Mouse (Mus musculus): ENCODE measurements around the gene Amotl2. TPM values are rescaled to one million over a fixed set of nuclear protein-coding genes. Genes with fewer than 3 reads are reported as not detected.

Gene Amotl2
- polyA plus RNA-seq, 1 experiment: 0.03 TPM

GRCm38 (mm10) chr9:102735231-102735630 is 18.8 kb downstream of the Amotl2 start:
- Histone ChIP-seq H3K4me3 (replicated peaks) (no peak overlapping the region), H3K36me3 (ENCODE audit: control insufficient read depth) (peaks cover 6% of the 10 kb centered on the region; the same call in 1 of the 2 replicates), H3K9me3 (ENCODE audit: control insufficient read depth, low read length) (no peaks in the 10 kb centered on the region), H3K27me3 (ENCODE audit: control insufficient read depth) (no peaks in the 10 kb centered on the region), H3K4me1 (ENCODE audit: control insufficient read depth) (no peaks in the 10 kb centered on the region)
- TF ChIP-seq TAL1 (IDR thresholded peaks at IDR 0.05; ENCODE audit: low read length) (no peak), GATA1 (IDR thresholded peaks at IDR 0.05; ENCODE audit: low read length) (no peak)

DNA sequence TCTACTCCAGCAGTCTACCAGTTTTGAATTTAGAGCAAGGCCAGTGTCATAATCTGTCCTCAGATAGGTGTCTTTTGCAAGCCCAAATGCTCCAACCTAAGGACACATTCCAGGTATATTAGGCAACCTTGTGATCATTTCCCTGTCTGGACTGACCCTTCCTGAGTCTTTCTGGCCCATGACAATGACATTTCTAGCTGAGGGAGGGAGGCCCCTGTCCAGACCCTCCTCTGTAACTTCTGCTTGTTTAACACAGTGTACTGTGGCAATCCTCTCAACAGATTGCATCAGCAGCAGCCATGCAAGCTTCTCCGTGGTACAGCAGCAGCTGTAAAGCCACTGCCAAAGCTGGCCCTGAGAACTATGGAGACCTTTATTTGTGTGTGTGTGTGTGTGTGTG is 19.5 kb downstream of the Amotl2 start:
- Histone ChIP-seq H3K36me3 (ENCODE audit: control insufficient read depth) (peaks cover 2% of the 10 kb centered on the region; the same call in 1 of the 2 replicates), H3K27me3 (ENCODE audit: control insufficient read depth) (no peaks in the 10 kb centered on the region), H3K4me1 (ENCODE audit: control insufficient read depth) (no peaks in the 10 kb centered on the region), H3K9me3 (ENCODE audit: control insufficient read depth, low read length) (no peaks in the 10 kb centered on the region), H3K4me3 (replicated peaks) (no peak overlapping the region)
- TF ChIP-seq GATA1 (IDR thresholded peaks at IDR 0.05; ENCODE audit: low read length) (no peak), TAL1 (IDR thresholded peaks at IDR 0.05; ENCODE audit: low read length) (no peak)

GRCm38 (mm10) chr9:102737405-102737804 is 20.9 kb downstream of the Amotl2 start:
- H3K36me3 ChIP-seq (ENCODE audit: control insufficient read depth): no peaks in the 10 kb centered on the region
- TF ChIP-seq GATA1 (IDR thresholded peaks at IDR 0.05; ENCODE audit: low read length) (no peak), TAL1 (IDR thresholded peaks at IDR 0.05; ENCODE audit: low read length) (no peak)

GRCm38 (mm10) chr9:102746753-102747152 is 30.3 kb downstream of the Amotl2 start:
- TF ChIP-seq GATA1 (IDR thresholded peaks at IDR 0.05; ENCODE audit: low read length) (no peak), TAL1 (IDR thresholded peaks at IDR 0.05; ENCODE audit: low read length) (no peak)
- Histone ChIP-seq H3K4me1 (ENCODE audit: control insufficient read depth) (no peaks in the 10 kb centered on the region), H3K4me3 (replicated peaks) (no peak overlapping the region), H3K36me3 (ENCODE audit: control insufficient read depth) (no peaks in the 10 kb centered on the region), H3K27me3 (ENCODE audit: control insufficient read depth) (no peaks in the 10 kb centered on the region), H3K9me3 (ENCODE audit: control insufficient read depth, low read length) (no peaks in the 10 kb centered on the region)

More at GRCm38 (mm10) chr9:102737405-102737804, 20.9 kb downstream of the Amotl2 start:
- Histone ChIP-seq H3K9me3 (ENCODE audit: control insufficient read depth, low read length) (no peaks in the 10 kb centered on the region), H3K4me3 (replicated peaks) (no peak overlapping the region), H3K27me3 (ENCODE audit: control insufficient read depth) (no peaks in the 10 kb centered on the region), H3K4me1 (ENCODE audit: control insufficient read depth) (no peaks in the 10 kb centered on the region)

DNA sequence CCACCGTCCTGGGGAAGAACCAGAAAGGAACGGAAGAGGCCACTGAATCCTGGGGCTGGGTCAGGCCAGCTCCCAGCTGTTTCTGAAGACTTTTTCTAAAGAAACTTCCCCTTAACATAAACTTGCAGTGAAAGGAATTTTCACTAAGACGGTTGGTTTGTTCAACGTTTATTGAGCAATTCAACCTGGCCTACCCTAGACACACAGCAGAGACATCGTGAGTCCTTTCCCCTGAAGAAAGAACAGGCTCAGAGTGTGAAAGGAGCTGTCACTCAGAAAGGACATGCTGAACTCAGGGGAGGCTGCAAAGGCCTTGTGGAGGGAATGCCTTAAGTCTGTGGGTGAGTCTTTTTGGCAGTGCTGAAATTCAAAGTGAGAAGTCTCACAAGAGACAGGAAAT is 31.4 kb downstream of the Amotl2 start:
- Histone ChIP-seq H3K27me3 (ENCODE audit: control insufficient read depth) (no peaks in the 10 kb centered on the region), H3K4me3 (replicated peaks) (no peak overlapping the region), H3K36me3 (ENCODE audit: control insufficient read depth) (no peaks in the 10 kb centered on the region), H3K9me3 (ENCODE audit: control insufficient read depth, low read length) (no peaks in the 10 kb centered on the region), H3K4me1 (ENCODE audit: control insufficient read depth) (no peaks in the 10 kb centered on the region)
- TF ChIP-seq TAL1 (IDR thresholded peaks at IDR 0.05; ENCODE audit: low read length) (no peak), GATA1 (IDR thresholded peaks at IDR 0.05; ENCODE audit: low read length) (no peak)

DNA sequence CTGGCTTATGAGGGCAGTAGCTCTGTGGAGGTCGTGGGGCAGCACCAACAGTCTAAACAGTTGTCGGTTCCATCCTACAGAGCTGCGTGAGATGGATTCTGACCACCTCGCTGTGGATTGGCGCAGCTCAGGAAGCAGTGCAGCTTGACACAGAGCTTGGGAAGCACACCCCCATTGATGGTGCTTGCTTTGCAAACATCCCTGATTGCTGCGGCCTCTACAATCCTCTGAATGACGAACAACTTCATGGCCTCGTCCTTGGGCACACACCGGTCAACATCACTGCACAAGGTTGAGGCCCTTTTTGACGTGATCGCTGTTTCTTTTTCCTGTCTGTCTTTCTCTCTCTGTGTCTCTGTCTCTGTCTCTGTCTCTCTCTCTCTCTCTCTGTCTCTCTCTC is 32.7 kb downstream of the Amotl2 start:
- Histone ChIP-seq H3K36me3 (ENCODE audit: control insufficient read depth) (no peaks in the 10 kb centered on the region), H3K4me1 (ENCODE audit: control insufficient read depth) (no peaks in the 10 kb centered on the region), H3K9me3 (ENCODE audit: control insufficient read depth, low read length) (no peaks in the 10 kb centered on the region), H3K4me3 (replicated peaks) (no peak overlapping the region), H3K27me3 (ENCODE audit: control insufficient read depth) (no peaks in the 10 kb centered on the region)
- TF ChIP-seq TAL1 (IDR thresholded peaks at IDR 0.05; ENCODE audit: low read length): no peak
- TF ChIP-seq GATA1 (IDR thresholded peaks at IDR 0.05; ENCODE audit: low read length): no peak

DNA sequence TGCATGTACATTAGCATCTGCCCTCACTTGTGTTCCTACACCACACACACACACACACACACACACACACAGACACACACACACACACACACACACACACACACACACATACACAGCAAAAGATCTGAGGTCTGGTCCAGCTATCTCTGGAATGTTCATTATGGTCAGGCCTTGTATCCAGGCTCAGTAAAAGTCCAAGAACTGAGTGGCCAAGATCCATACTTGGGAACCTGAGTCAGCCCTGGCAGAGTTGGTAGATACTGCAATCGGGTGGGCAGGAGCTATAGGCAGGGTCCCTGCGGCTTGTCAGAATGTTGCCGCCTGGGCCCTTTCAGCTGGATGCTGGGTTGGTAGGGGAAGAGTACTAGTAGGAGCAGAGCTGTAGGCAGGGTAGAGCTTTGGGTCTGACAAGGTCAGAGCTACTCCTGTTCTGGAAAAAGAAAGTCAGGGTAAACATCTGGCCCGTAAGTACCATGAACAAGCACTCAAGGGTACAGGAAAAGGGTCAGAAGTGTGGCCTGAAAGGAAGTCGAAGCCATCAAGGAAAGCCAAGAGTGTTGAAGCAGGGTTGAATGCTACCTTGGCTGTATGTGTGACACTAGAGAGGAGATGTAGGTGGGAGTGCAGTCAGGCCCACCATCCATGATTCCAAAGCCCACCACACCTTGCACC is 35.3 kb downstream of the Amotl2 start:
- no peak for TF ChIP-seq TAL1 (IDR thresholded peaks at IDR 0.05; ENCODE audit: low read length)
- no peak for TF ChIP-seq GATA1 (IDR thresholded peaks at IDR 0.05; ENCODE audit: low read length)
- Histone ChIP-seq H3K27me3 (ENCODE audit: control insufficient read depth) (no peaks in the 10 kb centered on the region), H3K4me1 (ENCODE audit: control insufficient read depth) (no peaks in the 10 kb centered on the region), H3K4me3 (replicated peaks) (no peak overlapping the region), H3K36me3 (ENCODE audit: control insufficient read depth) (no peaks in the 10 kb centered on the region), H3K9me3 (ENCODE audit: control insufficient read depth, low read length) (no peaks in the 10 kb centered on the region)

GRCm38 (mm10) chr9:102753299-102753698 is 36.8 kb downstream of the Amotl2 start:
- H3K4me3 ChIP-seq (replicated peaks): no peak overlapping the region
- no peaks in the 10 kb centered on the region for H3K4me1 ChIP-seq (ENCODE audit: control insufficient read depth)
- H3K36me3 ChIP-seq (ENCODE audit: control insufficient read depth): no peaks in the 10 kb centered on the region
- no peaks in the 10 kb centered on the region for H3K27me3 ChIP-seq (ENCODE audit: control insufficient read depth)
- TF ChIP-seq GATA1 (IDR thresholded peaks at IDR 0.05; ENCODE audit: low read length) (no peak), TAL1 (IDR thresholded peaks at IDR 0.05; ENCODE audit: low read length) (no peak)
- H3K9me3 ChIP-seq (ENCODE audit: control insufficient read depth, low read length): no peaks in the 10 kb centered on the region

DNA sequence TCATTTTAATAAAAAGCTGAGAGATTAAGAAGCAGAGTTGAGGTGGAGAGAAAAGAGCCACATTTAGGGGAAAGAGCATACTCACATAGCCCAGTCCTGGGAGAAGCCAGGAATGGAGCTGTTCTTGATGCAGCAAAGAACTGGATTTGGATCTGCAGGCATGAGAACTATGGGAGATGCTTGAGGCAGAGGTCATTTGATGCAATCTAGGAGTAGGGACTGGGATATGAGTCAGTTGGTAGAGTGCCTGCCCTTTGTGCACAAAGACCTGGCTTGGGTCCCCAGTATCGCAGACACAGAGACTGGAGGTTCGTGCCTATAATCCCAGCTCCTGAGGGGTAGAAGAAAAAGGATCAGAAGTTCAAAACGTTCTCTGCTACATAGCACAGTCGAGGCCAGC is 38.7 kb downstream of the Amotl2 start:
- no peak for TF ChIP-seq GATA1 (IDR thresholded peaks at IDR 0.05; ENCODE audit: low read length)
- no peaks in the 10 kb centered on the region for H3K27me3 ChIP-seq (ENCODE audit: control insufficient read depth)
- H3K36me3 ChIP-seq (ENCODE audit: control insufficient read depth): no peaks in the 10 kb centered on the region
- no peak overlapping the region for H3K4me3 ChIP-seq (replicated peaks)
- no peaks in the 10 kb centered on the region for H3K4me1 ChIP-seq (ENCODE audit: control insufficient read depth)
- H3K9me3 ChIP-seq (ENCODE audit: control insufficient read depth, low read length): no peaks in the 10 kb centered on the region
